Mouse (Mus musculus): ENCODE results near the gene Smarcc1. TPM values are rescaled to one million over a fixed set of nuclear protein-coding genes. Genes with fewer than 3 reads are reported as not detected.

The Smarcc1 gene
- polyA plus RNA-seq, 1 experiment from 2014 or later = 250 TPM

GRCm38 (mm10) chr9:110234962-110235361 is 117.5 kb downstream of the Smarcc1 start:
- H3K27me3 ChIP-seq = no peaks in the 10 kb centered on the region
- H3K27ac ChIP-seq = no peak overlapping the region
- H3K36me3 ChIP-seq = peaks cover 97% of the 10 kb centered on the region
- ATAC-seq (ENCODE audit: insufficient number of reproducible peaks, insufficient read depth, low FRiP score, low TSS enrichment, low read depth) = no peak
- no peaks in the 10 kb centered on the region for H3K9me3 ChIP-seq
- H3K4me3 ChIP-seq (replicated peaks) = no peak overlapping the region
- H3K4me1 ChIP-seq (replicated peaks) = 0 out of 2 replicates have a peak, but pooled peaks cover 5% of the 10 kb centered on the region
- no peak overlapping the region for H3K4me2 ChIP-seq
- no peak overlapping the region for H3K9ac ChIP-seq (replicated peaks)
- WGBS = 96% methylated on average over 6 of the region's 6 CpGs

GRCm38 (mm10) chr9:110243221-110243833 is 125.8 kb downstream of the Smarcc1 start, which contains the start of gene Cspg5:
Gene Cspg5, plus strand, starts transcription at chr9:110243783.
- Histone ChIP-seq H3K9ac (replicated peaks) (no peak within 1 kb of the TSS), H3K27ac (no peak within 1 kb of the TSS), H3K36me3 (peaks cover 36% of the 10 kb centered on the region), H3K4me3 (replicated peaks) (peak within 1 kb of the TSS; percentile 65), H3K4me1 (replicated peaks) (peaks cover 17% of the 10 kb centered on the region), H3K4me2 (peak within 1 kb of the TSS; percentile 100), H3K9me3 (no peaks in the 10 kb centered on the region), H3K27me3 (peaks cover 57% of the 10 kb centered on the region)
- no peak for ATAC-seq (ENCODE audit: insufficient number of reproducible peaks, insufficient read depth, low FRiP score, low TSS enrichment, low read depth)
- 88% methylated on average over 7 of the region's 7 CpGs for WGBS

GRCm38 (mm10) chr9:110244567-110244888 is 127.0 kb downstream of the Smarcc1 start:
- H3K9me3 ChIP-seq = no peaks in the 10 kb centered on the region
- WGBS = 26% methylated on average over 7 of the region's 7 CpGs
- H3K27me3 ChIP-seq = peaks cover 57% of the 10 kb centered on the region
- H3K27ac ChIP-seq = no peak overlapping the region
- H3K9ac ChIP-seq (replicated peaks) = no peak overlapping the region; the same call in 1 of the 2 replicates
- H3K36me3 ChIP-seq = peaks cover 24% of the 10 kb centered on the region
- H3K4me3 ChIP-seq (replicated peaks) = peak overlapping the region; percentile 65
- ATAC-seq (ENCODE audit: insufficient number of reproducible peaks, insufficient read depth, low FRiP score, low TSS enrichment, low read depth) = 0 out of 2 replicates have a peak, but pooled peaks have one; percentile 23
- peaks cover 18% of the 10 kb centered on the region for H3K4me1 ChIP-seq (replicated peaks)
- peak overlapping the region; percentile 100 for H3K4me2 ChIP-seq

- WGBS = 2% methylated on average over 93 of the region's 93 CpGs
- Histone ChIP-seq H3K27ac (no peak overlapping the region), H3K27me3 (peaks cover 61% of the 10 kb centered on the region), H3K9ac (replicated peaks) (peak overlapping the region; percentile 60), H3K9me3 (no peaks in the 10 kb centered on the region), H3K36me3 (peaks cover 20% of the 10 kb centered on the region), H3K4me1 (replicated peaks) (peaks cover 23% of the 10 kb centered on the region), H3K4me3 (replicated peaks) (peak overlapping the region; percentile 65), H3K4me2 (peak overlapping the region; percentile 100)
- peak; percentile 9; the same call in 1 of the 2 replicates for ATAC-seq (ENCODE audit: insufficient number of reproducible peaks, insufficient read depth, low FRiP score, low TSS enrichment, low read depth)
These were observed 127.5 kb downstream of the Smarcc1 start for GRCm38 (mm10) chr9:110244889-110245589.

- WGBS = 1% methylated on average over 39 of the region's 40 CpGs
- peaks cover 26% of the 10 kb centered on the region for H3K4me1 ChIP-seq (replicated peaks)
- peaks cover 61% of the 10 kb centered on the region for H3K27me3 ChIP-seq
- peak overlapping the region; percentile 65 for H3K4me3 ChIP-seq (replicated peaks)
- H3K4me2 ChIP-seq = peak overlapping the region; percentile 100
- H3K9ac ChIP-seq (replicated peaks) = peak overlapping the region; percentile 60
- ATAC-seq (ENCODE audit: insufficient number of reproducible peaks, insufficient read depth, low FRiP score, low TSS enrichment, low read depth) = peak; percentile 63
- H3K36me3 ChIP-seq = peaks cover 14% of the 10 kb centered on the region; the same call in 1 of the 2 replicates
- no peak overlapping the region for H3K27ac ChIP-seq
- no peaks in the 10 kb centered on the region for H3K9me3 ChIP-seq
These were observed 128.2 kb downstream of the Smarcc1 start for GRCm38 (mm10) chr9:110245590-110246320.

- H3K9me3 ChIP-seq = no peaks in the 10 kb centered on the region
- H3K36me3 ChIP-seq = peaks cover 9% of the 10 kb centered on the region; the same call in 1 of the 2 replicates
- peak overlapping the region; percentile 100 for H3K4me2 ChIP-seq
- peaks cover 26% of the 10 kb centered on the region for H3K4me1 ChIP-seq (replicated peaks)
- H3K27me3 ChIP-seq = peaks cover 61% of the 10 kb centered on the region
- H3K4me3 ChIP-seq (replicated peaks) = peak overlapping the region; percentile 65
- ATAC-seq (ENCODE audit: insufficient number of reproducible peaks, insufficient read depth, low FRiP score, low TSS enrichment, low read depth) = peak; percentile 29; the same call in 1 of the 2 replicates
- 45% methylated on average over 13 of the region's 13 CpGs for WGBS
- H3K9ac ChIP-seq (replicated peaks) = 0 out of 2 replicates have a peak overlapping the region, but pooled peaks have one; percentile 12
- H3K27ac ChIP-seq = no peak overlapping the region
These were observed 128.8 kb downstream of the Smarcc1 start for GRCm38 (mm10) chr9:110246321-110246640.

DNA sequence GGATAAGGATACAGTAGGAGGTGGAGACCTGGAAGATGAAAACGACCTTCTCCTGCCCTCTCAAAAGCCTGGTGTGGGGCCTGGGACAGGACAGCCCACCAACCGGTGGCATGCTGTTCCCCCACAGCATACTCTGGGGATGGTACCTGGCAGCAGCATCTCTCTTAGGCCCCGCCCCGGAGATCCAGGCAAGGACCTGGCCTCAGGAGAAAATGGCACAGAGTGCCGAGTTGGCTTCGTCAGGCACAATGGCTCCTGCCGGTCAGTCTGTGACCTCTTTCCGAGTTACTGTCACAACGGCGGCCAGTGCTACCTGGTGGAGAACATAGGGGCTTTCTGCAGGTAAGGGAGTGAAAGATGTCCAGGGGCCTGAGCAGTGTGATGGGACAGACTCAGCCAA is 129.5 kb downstream of the Smarcc1 start:
- no peak overlapping the region for H3K4me2 ChIP-seq
- H3K9ac ChIP-seq (replicated peaks) = no peak overlapping the region
- peaks cover 57% of the 10 kb centered on the region for H3K27me3 ChIP-seq
- no peaks in the 10 kb centered on the region for H3K9me3 ChIP-seq
- ATAC-seq (ENCODE audit: insufficient number of reproducible peaks, insufficient read depth, low FRiP score, low TSS enrichment, low read depth) = no peak
- H3K36me3 ChIP-seq = peaks cover 1% of the 10 kb centered on the region; the same call in 1 of the 2 replicates
- 90% methylated on average over 10 of the region's 10 CpGs for WGBS
- H3K4me1 ChIP-seq (replicated peaks) = peaks cover 26% of the 10 kb centered on the region
- no peak overlapping the region for H3K27ac ChIP-seq
- H3K4me3 ChIP-seq (replicated peaks) = no peak overlapping the region

DNA sequence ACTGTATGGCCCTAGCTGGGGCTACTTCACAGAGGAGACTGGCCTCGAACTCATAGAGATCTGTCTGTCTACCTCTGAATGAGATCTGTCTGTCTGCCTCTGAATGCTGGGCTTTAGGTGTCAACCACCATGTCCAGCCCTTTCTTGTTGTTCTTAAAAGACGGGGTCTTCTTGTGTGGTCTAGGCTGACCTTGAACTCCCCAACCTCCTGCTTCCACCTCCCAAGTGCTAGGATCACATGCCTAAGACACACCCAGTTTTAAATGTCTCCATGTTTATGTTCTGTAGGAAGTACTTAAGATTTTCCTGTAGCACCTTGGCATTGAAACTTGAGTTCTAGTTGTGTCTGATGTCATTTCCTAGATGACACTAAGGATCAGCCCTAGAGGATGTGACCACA is 131.4 kb downstream of the Smarcc1 start:
- Histone ChIP-seq H3K27me3 (peaks cover 39% of the 10 kb centered on the region), H3K9me3 (no peaks in the 10 kb centered on the region), H3K4me1 (replicated peaks) (peaks cover 26% of the 10 kb centered on the region), H3K4me2 (no peak overlapping the region), H3K9ac (replicated peaks) (no peak overlapping the region), H3K27ac (no peak overlapping the region), H3K36me3 (no peaks in the 10 kb centered on the region), H3K4me3 (replicated peaks) (no peak overlapping the region)
- no peak for ATAC-seq (ENCODE audit: insufficient number of reproducible peaks, insufficient read depth, low FRiP score, low TSS enrichment, low read depth)
- WGBS = 74% methylated on average over 2 of the region's 2 CpGs

GRCm38 (mm10) chr9:110249823-110250543 is 132.5 kb downstream of the Smarcc1 start:
- ATAC-seq (ENCODE audit: insufficient number of reproducible peaks, insufficient read depth, low FRiP score, low TSS enrichment, low read depth) = no peak
- peaks cover 24% of the 10 kb centered on the region for H3K4me1 ChIP-seq (replicated peaks)

GRCm38 (mm10) chr9:110250776-110251175 is 133.3 kb downstream of the Smarcc1 start:
- no peaks in the 10 kb centered on the region for H3K9me3 ChIP-seq
- no peak overlapping the region for H3K27ac ChIP-seq
- peaks cover 20% of the 10 kb centered on the region for H3K27me3 ChIP-seq
- 91% methylated on average over 14 of the region's 14 CpGs for whole genome bisulfite sequencing
- no peak overlapping the region for H3K9ac ChIP-seq (replicated peaks)
- no peak overlapping the region for H3K4me3 ChIP-seq (replicated peaks)
- H3K4me1 ChIP-seq (replicated peaks) = peaks cover 16% of the 10 kb centered on the region
- H3K4me2 ChIP-seq = no peak overlapping the region
- no peak for ATAC-seq (ENCODE audit: insufficient number of reproducible peaks, insufficient read depth, low FRiP score, low TSS enrichment, low read depth)
- no peaks in the 10 kb centered on the region for H3K36me3 ChIP-seq

More at GRCm38 (mm10) chr9:110249823-110250543, 132.5 kb downstream of the Smarcc1 start:
- 29% methylated on average over 11 of the region's 11 CpGs for WGBS
- H3K4me3 ChIP-seq (replicated peaks) = no peak overlapping the region
- no peaks in the 10 kb centered on the region for H3K9me3 ChIP-seq
- H3K36me3 ChIP-seq = no peaks in the 10 kb centered on the region
- H3K27ac ChIP-seq = peak overlapping the region; percentile 56; the same call in 1 of the 2 replicates
- 0 out of 2 replicates have a peak overlapping the region, but pooled peaks have one; percentile 4 for H3K4me2 ChIP-seq
- H3K9ac ChIP-seq (replicated peaks) = 0 out of 2 replicates have a peak overlapping the region, but pooled peaks have one; percentile 23
- peaks cover 28% of the 10 kb centered on the region for H3K27me3 ChIP-seq
